Mouse (Mus musculus) intestine, embryonic 14.5 days (tissue): ENCODE data around the gene Zcchc17. TPM values are rescaled to one million over a fixed set of nuclear protein-coding genes. Genes with fewer than 3 reads are reported as not detected.

Experiments used
- ATAC-seq: fragments of 200-750 bp; cut with Nextera tagmentation; replicated peaks from 2 replicates; pipeline ENCODE4 v1.8.0; 2017; ENCODE audit warnings: low read depth, moderate number of reproducible peaks, moderate TSS enrichment, moderate library complexity; ENCODE audit not compliant: low FRiP score, low TSS enrichment
- DNase-seq: peaks from one replicate; pipeline ENCODE4 v3.0.0-alpha.2; 2018; ENCODE audit warnings: low spot score
- H3K27ac ChIP-seq: fragments of 300-500 bp; sonication (generic); 2 replicates; pipeline ENCODE4 v1.5.1; 2014; ENCODE audit warnings: low read depth, mild to moderate bottlenecking, control low read depth
- H3K27me3 ChIP-seq: fragments of 300-500 bp; sonication (generic); replicated peaks from 2 replicates; pipeline ENCODE4 v1.6.1; 2014; ENCODE audit warnings: low read length, control low read depth; ENCODE audit not compliant: control insufficient read depth, insufficient read depth
- H3K36me3 ChIP-seq: fragments of 300-500 bp; sonication (generic); 2 replicates; pipeline ENCODE4 v1.6.1; 2014; ENCODE audit warnings: low read length, control low read depth; ENCODE audit not compliant: control insufficient read depth, insufficient read depth
- H3K4me1 ChIP-seq: fragments of 300-500 bp; sonication (generic); replicated peaks from 2 replicates; pipeline ENCODE4 v1.6.1; 2014; ENCODE audit warnings: low read length, control low read depth, mixed read lengths; ENCODE audit not compliant: control insufficient read depth, insufficient read depth
- H3K4me2 ChIP-seq: fragments of 300-500 bp; sonication (generic); 2 replicates; pipeline ENCODE4 v1.6.1; 2014; ENCODE audit warnings: low read length
- H3K4me3 ChIP-seq: fragments of 300-500 bp; sonication (generic); 2 replicates; pipeline ENCODE4 v1.5.1; 2014; ENCODE audit warnings: low read depth, low read length, control low read depth, mixed read lengths
- H3K9ac ChIP-seq: fragments of 300-500 bp; sonication (generic); 2 replicates; pipeline ENCODE4 v1.6.1; 2014; ENCODE audit warnings: mild to moderate bottlenecking, low read length
- H3K9me3 ChIP-seq: fragments of 300-500 bp; sonication (generic); 2 replicates; pipeline ENCODE4 v1.6.1; 2016; ENCODE audit warnings: low read length, control low read depth; ENCODE audit not compliant: control insufficient read depth
- WGBS: fragments of 180-500 bp; shearing (Covaris S2); extraction: QIAGEN DNeasy Blood & Tissue Kit; methylation state at CpG from one replicate; pipeline ENCODE4 v1.1.7; 2014; 5-methylcytosine and 5-hydroxymethylcytosine counted together
- polyA plus RNA-seq: library from polyadenylated mRNA; unstranded; fragments of >200 nt; fragmentation: Nextera tagmentation; extraction: Ambion mirVana; gene quantifications from 2 replicates; pipeline ENCODE4 v1.2.1, GENCODE M21; 2014

The Zcchc17 gene
- polyA plus RNA-seq, 1 experiment from 2014 or later = 62.9 TPM

DNA sequence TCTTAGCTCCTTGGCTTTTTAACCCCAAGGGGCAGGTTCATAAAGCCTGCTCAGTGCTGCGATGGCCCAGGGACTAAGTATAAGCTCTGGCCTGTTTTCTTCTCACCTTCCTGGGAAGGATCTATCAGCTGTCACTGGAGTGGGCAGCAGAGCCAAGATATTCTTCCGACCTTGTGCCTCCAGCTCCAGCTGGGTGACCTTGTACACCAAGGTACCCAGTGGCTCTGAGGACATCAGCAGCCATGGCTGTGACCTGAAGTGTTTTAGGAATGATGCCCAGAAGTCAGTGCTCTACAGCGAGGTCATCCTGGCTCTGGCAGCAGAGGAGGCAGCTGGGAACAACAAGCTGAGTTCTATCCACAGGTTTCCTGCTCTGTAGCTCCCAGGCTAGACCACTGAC, 47.2 kb downstream of the Zcchc17 start:
- peaks cover 21% of the 10 kb centered on the region for H3K36me3 ChIP-seq
- no peak overlapping the region for H3K9ac ChIP-seq
- peaks cover 35% of the 10 kb centered on the region for H3K27me3 ChIP-seq
- H3K27ac ChIP-seq = no peak overlapping the region
- H3K9me3 ChIP-seq = no peaks in the 10 kb centered on the region
- peaks cover 13% of the 10 kb centered on the region; the same call in 1 of the 2 replicates for H3K4me1 ChIP-seq
- no peak overlapping the region for H3K4me2 ChIP-seq
- no peak for ATAC-seq
- DNase-seq = no peak
- no peak overlapping the region for H3K4me3 ChIP-seq
- WGBS = 86% methylated on average over 3 of the region's 3 CpGs

DNA sequence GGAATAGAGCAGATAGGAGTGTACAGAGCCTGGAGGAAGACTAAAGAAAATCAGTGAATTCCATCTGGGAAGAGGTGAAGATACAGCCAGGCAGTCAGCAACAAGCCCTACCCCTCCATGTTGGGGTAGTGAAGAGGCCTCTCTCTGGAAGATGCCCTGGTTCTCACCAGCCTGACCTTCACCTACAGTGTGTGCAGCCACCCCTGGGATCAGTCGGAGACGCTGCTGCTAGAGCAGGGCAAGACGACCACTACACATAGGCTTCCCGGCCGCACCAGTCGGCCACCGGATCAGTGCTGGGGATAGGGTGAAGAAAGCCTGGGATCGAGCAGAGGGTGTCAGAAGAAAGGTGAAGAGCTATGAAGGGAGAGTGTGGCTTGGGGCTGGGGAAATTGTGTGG, 50.5 kb downstream of the Zcchc17 start:
- H3K4me1 ChIP-seq = peaks cover 10% of the 10 kb centered on the region; the same call in 1 of the 2 replicates
- peaks cover 5% of the 10 kb centered on the region; the same call in 1 of the 2 replicates for H3K36me3 ChIP-seq
- peak overlapping the region; percentile 41; the same call in 1 of the 2 replicates for H3K4me3 ChIP-seq
- DNase-seq (no peak), ATAC-seq (no peak)
- 51% methylated on average over 8 of the region's 8 CpGs for WGBS
- peak overlapping the region; percentile 74 for H3K4me2 ChIP-seq
- no peak overlapping the region for H3K9ac ChIP-seq
- peaks cover 44% of the 10 kb centered on the region for H3K27me3 ChIP-seq
- no peak overlapping the region for H3K27ac ChIP-seq
- no peaks in the 10 kb centered on the region for H3K9me3 ChIP-seq

DNA sequence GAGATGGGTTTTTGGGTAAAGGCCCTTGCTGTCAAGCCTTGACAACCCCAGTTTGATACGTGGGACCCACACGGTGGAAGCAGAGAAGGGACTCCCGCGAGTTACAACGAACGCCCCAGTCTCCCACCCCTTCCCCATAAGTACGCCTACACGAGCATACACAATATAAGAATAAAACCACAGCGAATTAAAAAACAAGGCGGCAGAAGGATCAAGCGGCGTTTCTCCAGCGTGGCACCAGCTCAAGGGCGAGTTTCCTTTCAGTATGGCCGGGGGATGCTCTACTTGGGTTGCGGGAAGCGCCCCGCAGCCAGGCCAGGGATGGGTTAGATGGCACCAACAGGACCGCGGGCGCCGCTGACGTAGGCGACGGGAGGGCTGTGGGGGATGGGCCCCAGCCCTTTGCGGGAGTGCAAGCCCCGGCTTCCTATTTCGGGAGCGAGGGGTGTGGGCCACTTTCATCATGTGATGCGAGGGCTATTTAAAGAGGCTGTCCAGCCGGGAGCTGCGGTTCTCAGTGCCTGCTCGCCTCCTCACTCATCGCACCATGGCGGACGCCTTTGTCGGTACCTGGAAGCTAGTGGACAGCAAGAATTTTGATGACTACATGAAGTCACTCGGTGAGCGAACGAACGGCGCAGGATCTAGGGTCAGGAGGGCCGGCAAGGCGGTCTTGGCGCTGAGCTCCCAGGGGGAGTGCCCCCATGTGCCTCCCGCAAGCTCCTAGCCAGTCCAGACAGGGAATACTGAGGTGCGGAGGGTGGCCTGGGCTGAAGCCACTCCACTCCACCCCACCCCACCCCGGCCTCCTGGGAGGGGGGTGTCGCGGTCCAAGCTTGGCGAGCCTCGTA, 51.3 kb downstream of the Zcchc17 start, which contains the start of the genes Fabp3 and Gm10570:
Gene Fabp3 (plus strand): TSS at position 365 of the 851 bp plus-strand sequence.
Gene Gm10570 (minus strand): TSS at position 444 of the 851 bp plus-strand sequence.
- Histone ChIP-seq H3K4me1 (peaks cover 10% of the 10 kb centered on the region; the same call in 1 of the 2 replicates), H3K36me3 (no peaks in the 10 kb centered on the region), H3K4me2 (peak within 1 kb of the TSS; percentile 74), H3K9ac (peak within 1 kb of the TSS; percentile 31; the same call in 1 of the 2 replicates), H3K9me3 (no peaks in the 10 kb centered on the region), H3K27me3 (peaks cover 44% of the 10 kb centered on the region), H3K4me3 (peak within 1 kb of the TSS; percentile 41), H3K27ac (no peak within 1 kb of the TSS)
- peak; percentile 75 for DNase-seq
- ATAC-seq = peak; percentile 38; the same call in 1 of the 2 replicates
- under 1% methylated on average over 52 of the region's 52 CpGs for WGBS

DNA sequence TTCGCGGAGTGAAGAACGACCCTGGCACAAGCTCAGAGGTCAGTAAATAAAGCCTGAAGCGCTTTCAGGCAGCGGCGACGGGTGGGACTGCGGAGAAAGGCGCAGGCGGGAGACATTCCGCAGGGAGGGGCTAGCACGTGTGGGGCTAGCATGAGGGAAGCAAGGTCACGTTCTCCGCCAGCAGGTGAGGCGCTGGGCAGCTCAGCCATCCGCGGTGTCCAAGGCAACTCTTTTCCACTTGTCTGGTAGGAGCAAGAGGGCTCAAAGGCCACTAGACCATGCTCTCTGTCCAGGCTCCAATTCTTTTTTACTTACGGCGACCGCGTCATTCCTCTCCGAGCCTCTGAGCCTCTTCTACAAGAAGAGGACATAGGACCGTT, 51.9 kb downstream of the Zcchc17 start:
- 0 out of 2 replicates have a peak overlapping the region, but pooled peaks have one; percentile 31 for H3K9ac ChIP-seq
- H3K27me3 ChIP-seq = peaks cover 44% of the 10 kb centered on the region
- peak; percentile 58 for ATAC-seq
- no peaks in the 10 kb centered on the region for H3K9me3 ChIP-seq
- WGBS = under 1% methylated on average over 23 of the region's 23 CpGs
- no peak overlapping the region for H3K27ac ChIP-seq
- no peak for DNase-seq
- peak overlapping the region; percentile 74 for H3K4me2 ChIP-seq
- no peaks in the 10 kb centered on the region for H3K36me3 ChIP-seq
- peak overlapping the region; percentile 41 for H3K4me3 ChIP-seq
- H3K4me1 ChIP-seq = peaks cover 10% of the 10 kb centered on the region; the same call in 1 of the 2 replicates

DNA sequence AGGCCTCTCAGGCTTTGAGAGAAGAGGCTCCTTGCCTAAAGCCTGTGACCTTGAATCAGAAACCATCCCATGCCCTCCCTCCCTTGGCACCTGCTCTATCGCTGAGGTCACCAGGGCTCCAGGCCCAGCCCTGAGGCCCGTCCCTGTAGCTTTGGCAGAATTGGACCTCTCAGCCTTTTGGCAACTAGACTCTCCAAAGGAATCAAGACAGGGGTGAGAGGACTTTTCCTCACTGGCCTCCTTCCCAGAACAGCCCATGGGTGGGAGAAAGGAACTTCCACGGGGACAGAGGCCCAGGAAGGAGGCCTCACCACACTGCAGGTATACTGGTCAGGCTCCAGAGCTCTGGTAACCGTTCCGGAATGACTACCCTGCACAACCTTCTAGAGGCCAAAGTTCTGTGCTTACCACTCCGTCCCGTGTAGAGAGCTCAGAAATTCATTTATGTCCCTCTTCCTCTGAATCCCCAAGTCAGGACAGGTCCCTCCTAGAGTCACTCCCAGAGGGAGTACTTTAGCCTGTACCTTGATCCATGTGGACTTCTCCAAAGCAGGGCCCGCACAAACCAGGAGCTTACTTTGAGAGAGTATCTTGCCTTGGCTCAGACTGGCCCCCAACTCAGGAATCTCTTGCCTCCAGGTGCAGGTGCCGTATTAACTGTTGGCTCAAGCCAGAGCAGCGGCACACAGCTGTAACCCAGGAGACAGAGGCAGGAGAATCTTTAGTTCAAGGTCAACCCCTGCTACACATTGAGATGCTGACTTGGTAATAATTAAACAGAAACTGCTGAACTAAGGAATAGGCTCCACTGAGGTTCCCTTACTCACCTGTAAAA, 52.7 kb downstream of the Zcchc17 start:
- WGBS = 78% methylated on average over 10 of the region's 10 CpGs
- H3K4me3 ChIP-seq = no peak overlapping the region
- H3K27me3 ChIP-seq = peaks cover 44% of the 10 kb centered on the region
- H3K9me3 ChIP-seq = no peaks in the 10 kb centered on the region
- ATAC-seq (no peak), DNase-seq (no peak)
- H3K27ac ChIP-seq = no peak overlapping the region
- no peaks in the 10 kb centered on the region for H3K36me3 ChIP-seq
- peaks cover 10% of the 10 kb centered on the region; the same call in 1 of the 2 replicates for H3K4me1 ChIP-seq
- no peak overlapping the region for H3K4me2 ChIP-seq
- H3K9ac ChIP-seq = no peak overlapping the region

DNA sequence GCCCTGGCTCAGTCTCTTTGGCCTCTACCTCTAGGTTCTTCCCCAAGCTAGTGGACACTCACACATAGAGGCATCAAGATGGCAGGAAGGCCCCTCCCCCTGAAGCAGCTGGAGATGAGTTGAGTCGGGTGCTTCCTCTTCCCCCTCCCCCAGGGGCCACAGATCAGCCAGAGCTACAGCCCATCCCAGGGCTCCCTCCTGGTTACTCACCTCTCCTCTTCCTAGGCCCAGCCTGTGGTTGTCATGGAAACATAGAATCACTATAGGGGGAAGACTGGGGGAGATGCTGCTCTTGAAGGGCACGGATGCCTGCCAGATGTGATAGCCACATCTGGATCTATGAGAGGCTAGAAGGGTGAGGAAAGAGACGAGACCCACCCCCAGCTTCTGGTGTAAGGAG, 55.0 kb downstream of the Zcchc17 start:
- whole genome bisulfite sequencing = 19% methylated on average over 3 of the region's 3 CpGs
- no peak for DNase-seq
- Histone ChIP-seq H3K9me3 (no peaks in the 10 kb centered on the region), H3K4me2 (no peak overlapping the region), H3K9ac (no peak overlapping the region), H3K27me3 (peaks cover 28% of the 10 kb centered on the region), H3K4me1 (peaks cover 10% of the 10 kb centered on the region; the same call in 1 of the 2 replicates), H3K27ac (no peak overlapping the region), H3K4me3 (no peak overlapping the region), H3K36me3 (no peaks in the 10 kb centered on the region)
- ATAC-seq = no peak

DNA sequence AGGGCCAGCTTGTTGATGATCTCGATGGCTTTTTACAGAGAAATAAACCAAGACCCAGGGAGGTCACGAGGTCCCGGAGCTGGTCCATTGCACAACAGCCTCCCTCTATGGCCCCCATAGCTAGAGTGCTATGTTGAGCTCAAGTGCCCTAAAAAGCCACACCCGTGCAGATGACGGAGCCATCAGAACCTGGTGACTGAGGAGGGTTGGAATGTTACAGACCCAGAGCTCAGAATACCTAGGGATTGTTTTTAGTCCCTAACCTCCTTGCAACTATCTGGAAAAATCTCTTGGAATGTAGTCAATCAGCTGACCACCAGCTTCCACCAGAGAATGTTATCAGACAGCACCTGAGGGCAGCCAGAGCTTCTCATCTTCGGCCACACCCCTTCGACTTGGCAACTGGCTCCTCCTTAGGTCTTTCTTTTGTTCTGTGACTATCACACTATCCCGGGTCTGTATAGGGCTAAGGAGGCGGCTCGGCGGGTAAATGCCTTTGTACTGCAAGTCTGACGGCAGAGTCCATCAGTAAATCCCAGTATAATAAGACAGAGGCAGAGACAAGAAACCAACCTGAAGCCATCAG, 57.4 kb downstream of the Zcchc17 start:
- Histone ChIP-seq H3K4me3 (no peak overlapping the region), H3K36me3 (no peaks in the 10 kb centered on the region), H3K9me3 (no peaks in the 10 kb centered on the region), H3K4me1 (no peaks in the 10 kb centered on the region), H3K27ac (no peak overlapping the region), H3K9ac (no peak overlapping the region), H3K27me3 (peaks cover 7% of the 10 kb centered on the region; the same call in 1 of the 2 replicates), H3K4me2 (no peak overlapping the region)
- ATAC-seq (no peak), DNase-seq (no peak)
- WGBS = 53% methylated on average over 12 of the region's 12 CpGs

DNA sequence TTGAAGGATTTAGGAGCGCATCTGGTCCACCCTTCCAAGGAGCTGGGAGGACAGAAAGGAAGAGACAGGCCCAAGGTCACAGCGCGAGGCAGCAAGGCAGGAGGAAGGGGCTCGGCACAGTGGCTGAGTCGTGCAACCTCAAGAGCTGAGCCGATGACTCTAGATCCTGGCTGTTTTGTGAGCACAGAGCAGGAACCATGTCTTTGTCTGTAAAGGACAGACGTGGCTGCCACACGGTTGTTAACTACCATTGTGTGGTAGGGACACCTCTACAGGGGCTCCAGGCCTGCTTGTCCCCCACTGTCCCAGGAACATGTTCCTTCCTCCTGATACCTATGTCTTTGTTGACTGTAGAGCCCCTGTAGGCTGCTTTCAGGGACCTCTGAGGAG, 60.1 kb downstream of the Zcchc17 start:
- Histone ChIP-seq H3K4me1 (no peaks in the 10 kb centered on the region), H3K9me3 (no peaks in the 10 kb centered on the region), H3K27me3 (no peaks in the 10 kb centered on the region), H3K4me2 (no peak overlapping the region), H3K9ac (no peak overlapping the region), H3K36me3 (no peaks in the 10 kb centered on the region), H3K4me3 (no peak overlapping the region), H3K27ac (no peak overlapping the region)
- ATAC-seq = no peak
- DNase-seq = no peak
- WGBS = 73% methylated on average over 8 of the region's 8 CpGs
